Mouse (Mus musculus): ENCODE results near the gene 9530053A07Rik.
"Not testable (repeated sequence)": the region's sequence is repeated elsewhere in the genome, so short reads cannot be mapped to it uniquely, and the experiment has no call there.

Gene 9530053A07Rik

DNA sequence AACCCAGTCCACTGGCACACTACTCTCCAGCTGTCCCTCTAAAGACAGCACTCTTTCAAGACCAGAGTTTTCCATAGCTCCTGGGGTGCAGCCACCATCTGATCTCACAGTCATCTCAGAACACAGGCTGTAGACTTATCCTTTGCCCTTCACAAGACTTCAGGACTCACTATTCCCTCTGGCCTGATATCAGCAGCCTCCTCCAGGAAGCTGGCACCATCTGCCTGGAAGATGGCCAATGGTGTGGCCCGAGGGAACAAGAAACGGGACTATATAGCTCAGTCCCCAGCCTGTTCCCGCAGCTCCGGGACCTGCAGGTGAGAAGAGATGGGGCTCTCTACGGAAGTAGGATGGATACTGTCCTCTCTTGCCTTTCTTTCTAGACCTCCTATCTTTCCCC is at the start of gene 9530053A07Rik:
Gene 9530053A07Rik (plus strand): TSS at position 301 of the 400 bp plus-strand sequence.
- no peak for DNase-seq (ENCODE audit: low read depth)

- DNase-seq (ENCODE audit: low read depth) = no peak
Measured at GRCm38 (mm10) chr7:28084215-28084614, 45.1 kb upstream of the 9530053A07Rik start.

GRCm38 (mm10) chr7:28086236-28086635 is 43.0 kb upstream of the 9530053A07Rik start:
- DNase-seq (ENCODE audit: low read depth) = no peak

DNA sequence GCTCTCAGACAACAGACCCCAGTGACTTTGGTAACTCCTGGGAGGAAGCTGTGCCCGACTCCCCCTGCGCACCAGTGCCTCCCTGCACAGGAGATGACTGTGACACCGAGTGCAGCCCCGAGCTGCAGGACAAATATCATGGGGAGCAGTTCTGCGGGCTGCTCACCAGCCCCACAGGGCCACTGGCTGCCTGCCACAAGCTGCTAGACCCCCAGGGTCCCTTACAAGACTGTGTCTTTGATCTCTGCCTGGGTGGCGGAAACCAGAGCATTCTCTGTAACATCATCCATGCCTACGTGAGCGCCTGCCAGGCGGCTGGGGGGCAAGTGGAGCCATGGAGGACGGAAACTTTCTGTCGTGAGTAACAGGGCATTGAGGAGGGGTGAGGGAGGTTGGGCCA is 35.7 kb upstream of the 9530053A07Rik start:
- no peak for DNase-seq (ENCODE audit: low read depth)

DNA sequence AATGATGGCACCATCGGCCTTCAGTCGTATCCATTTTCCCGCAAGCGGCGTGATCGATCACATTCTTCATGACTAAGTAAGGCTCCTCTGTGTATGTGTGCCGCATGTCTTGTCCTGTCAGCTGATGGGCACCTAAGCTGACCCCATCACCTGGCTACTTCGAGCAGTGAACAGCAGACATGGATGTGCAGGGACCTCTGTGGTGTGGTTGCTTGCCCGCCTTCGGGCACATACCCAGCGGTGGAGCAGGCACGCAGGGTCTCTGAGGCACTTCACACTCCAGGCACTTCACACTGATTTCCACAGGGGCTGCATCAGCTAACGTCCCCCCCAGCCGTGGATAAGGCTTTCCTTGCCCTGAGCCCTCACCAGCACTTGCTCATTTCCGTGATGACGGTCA is 30.2 kb upstream of the 9530053A07Rik start:
- DNase-seq (ENCODE audit: low read depth) = no peak

DNA sequence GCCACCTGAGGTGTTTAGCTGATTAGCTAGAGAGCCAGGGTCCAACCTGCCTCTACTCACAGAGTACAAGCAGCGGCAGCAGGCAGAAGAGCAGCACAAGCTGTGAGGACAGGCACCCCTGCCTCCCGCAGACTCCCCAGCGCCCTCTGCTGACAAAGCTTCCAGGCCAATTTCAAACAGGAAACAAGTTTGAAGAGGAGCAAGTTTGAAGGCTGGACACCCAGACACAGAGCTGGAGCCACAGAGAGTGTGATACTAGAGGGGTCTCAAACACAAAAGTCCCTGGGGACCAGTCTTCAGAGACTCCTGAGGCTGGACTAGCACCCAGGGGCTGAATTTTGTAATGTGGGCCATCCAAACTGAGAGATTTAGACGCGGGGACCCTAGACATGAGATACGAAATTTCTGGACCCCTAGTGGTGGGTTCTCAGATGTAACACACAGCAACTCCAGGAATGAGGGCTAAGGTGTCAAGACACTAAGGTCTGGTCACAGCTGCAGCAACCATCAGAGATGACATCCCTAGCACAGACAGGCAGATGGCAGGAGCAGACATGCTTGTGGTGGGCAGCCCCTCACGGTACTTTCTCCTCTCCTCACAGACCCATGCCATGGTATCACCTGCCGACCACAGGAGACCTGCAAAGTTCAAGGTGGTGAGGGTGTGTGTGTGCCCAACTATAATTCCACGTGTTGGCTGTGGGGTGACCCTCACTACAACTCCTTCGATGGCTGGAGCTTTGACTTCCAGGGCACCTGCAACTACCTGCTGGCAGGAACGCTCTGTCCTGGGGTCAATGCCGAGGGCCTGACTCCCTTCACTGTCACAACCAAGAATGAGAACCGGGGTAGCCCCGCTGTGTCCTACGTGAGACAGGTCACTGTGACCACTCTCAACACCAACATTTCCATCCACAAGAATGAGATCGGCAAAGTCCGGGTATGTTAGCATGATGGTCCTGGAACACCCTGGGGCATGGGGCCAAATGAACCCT is 28.4 kb upstream of the 9530053A07Rik start:
- no peak for DNase-seq (ENCODE audit: low read depth)

DNA sequence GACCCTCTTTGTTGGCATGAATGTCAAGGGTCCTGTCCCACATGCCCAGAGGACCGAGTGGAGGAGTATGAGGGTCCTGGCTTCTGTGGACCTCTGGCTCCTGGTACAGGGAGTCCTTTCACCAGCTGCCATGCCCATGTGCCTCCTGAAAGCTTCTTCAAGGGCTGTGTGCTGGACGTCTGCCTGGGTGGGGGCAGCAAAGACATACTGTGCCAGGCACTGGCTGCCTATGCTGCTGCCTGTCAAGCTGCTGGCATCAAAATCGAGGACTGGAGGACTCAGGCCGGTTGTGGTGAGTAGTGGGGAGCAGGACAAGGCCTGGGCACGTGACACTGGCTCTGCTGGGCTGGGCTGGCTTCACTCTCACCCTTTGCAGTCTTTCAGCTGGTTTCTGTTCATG is 26.3 kb upstream of the 9530053A07Rik start:
- not testable (repeated sequence) for DNase-seq (ENCODE audit: low read depth)

GRCm38 (mm10) chr7:28104670-28105069 is 24.6 kb upstream of the 9530053A07Rik start:
- no peak for DNase-seq (ENCODE audit: low read depth)

DNA sequence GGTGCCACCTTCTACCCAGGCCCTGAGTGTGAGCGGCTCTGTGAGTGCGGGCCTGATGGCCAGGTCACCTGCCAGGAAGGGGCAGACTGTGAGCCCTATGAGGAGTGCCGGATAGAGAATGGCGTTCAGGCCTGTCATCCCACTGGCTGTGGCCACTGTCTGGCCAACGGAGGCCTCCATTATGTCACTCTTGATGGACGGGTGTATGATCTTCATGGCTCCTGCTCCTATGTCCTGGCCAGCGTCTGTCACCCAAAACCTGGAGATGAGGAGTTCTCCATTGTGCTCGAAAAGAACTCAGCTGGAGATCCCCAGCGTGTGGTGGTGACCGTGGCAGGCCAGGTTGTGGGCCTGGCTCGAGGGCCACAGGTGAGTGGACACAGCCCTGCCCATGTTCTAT is 23.0 kb upstream of the 9530053A07Rik start:
- DNase-seq (ENCODE audit: low read depth) = no peak

- DNase-seq (ENCODE audit: low read depth) = no peak
Measured at GRCm38 (mm10) chr7:28114648-28115047, 14.6 kb upstream of the 9530053A07Rik start.

GRCm38 (mm10) chr7:28137613-28138012 is 8.3 kb downstream of the 9530053A07Rik start:
- DNase-seq (ENCODE audit: low read depth) = no peak

DNA sequence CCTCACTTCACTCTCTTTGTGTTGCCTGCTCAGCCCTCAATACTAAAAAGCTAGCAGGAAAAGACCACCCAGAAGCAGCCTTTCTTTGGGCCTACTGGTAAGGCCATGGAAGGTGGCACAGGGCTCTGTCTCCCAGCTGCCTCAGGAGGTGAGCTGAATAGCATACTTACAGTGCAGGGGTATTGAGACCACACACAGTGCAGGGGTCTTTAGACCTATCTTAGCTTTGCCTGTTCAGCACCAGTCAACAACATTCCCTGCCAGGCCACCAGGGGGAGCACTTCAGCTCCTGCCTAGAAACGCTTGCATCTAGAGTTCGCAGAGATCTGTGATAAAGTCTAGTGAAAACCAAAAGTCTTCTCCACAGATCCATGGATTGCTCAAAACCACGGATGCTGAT is 19.0 kb downstream of the 9530053A07Rik start:
- no peak for DNase-seq (ENCODE audit: low read depth)

- DNase-seq (ENCODE audit: low read depth) = no peak
Measured at GRCm38 (mm10) chr7:28149841-28150240, 20.6 kb downstream of the 9530053A07Rik start.

DNA sequence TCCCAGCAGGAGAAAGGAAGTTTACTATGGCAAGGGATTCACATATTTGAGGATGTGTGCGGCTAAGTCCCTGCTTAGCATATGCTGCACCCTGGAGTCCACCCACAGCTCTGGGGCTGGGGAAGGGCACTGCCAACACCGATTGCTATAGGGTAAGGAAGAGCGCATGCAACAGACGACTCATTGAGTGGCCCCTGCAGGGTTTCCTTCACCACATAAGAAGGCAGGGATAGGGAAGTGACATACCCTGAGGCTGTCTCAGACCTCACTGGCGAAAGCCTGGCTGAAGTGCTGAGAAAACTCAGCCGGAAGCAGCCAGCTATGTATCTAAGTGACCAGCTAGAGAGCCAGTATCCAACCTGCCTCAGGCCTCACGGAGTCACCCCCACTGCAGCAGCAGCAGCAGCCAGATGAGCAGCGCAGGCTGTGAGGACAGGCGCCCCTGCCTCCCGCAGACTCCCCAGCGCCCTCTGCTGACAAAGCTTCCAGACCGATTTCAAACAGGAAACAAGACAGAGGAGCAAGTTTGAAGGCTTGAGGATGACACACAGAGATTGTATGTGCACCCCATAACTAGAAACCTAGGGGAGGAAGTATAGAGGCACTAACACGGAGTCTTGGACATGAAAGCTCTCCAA is 22.4 kb downstream of the 9530053A07Rik start:
- no peak for DNase-seq (ENCODE audit: low read depth)

GRCm38 (mm10) chr7:28153595-28153994 is 24.3 kb downstream of the 9530053A07Rik start:
- not testable (repeated sequence) for DNase-seq (ENCODE audit: low read depth)

- DNase-seq (ENCODE audit: low read depth) = no peak
Measured at GRCm38 (mm10) chr7:28159292-28159691, 30.0 kb downstream of the 9530053A07Rik start.

- DNase-seq (ENCODE audit: low read depth) = no peak
Measured at GRCm38 (mm10) chr7:28159893-28160292, 30.6 kb downstream of the 9530053A07Rik start.

DNA sequence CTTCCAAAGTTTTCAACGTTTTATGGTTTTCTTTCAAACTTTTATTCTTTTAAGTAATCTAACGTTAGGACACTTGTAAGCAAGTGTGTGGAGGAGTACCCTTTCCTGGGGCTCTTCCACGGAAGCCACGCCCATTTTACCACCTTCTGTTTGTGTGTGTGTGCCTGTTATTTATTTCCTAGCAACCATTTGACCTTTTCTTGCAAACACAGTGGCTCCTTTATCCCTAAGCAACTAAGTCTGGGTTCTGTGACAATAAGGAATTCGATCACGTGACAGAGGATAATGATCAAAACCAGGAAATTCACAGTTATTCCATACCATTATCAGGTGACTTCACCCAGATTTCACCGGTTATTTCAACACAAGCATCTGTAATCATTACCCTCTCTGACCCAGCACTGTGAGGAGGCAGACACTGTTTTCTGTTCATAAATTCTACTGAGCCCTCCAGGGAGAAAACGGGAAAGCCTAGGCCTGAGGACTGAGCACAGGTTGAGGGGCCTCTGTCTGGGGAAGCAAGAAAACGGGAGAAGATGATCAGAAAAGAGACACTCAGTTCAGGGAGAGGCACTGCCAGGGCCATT is 32.0 kb downstream of the 9530053A07Rik start:
- DNase-seq (ENCODE audit: low read depth) = no peak

GRCm38 (mm10) chr7:28165406-28165805 is 36.1 kb downstream of the 9530053A07Rik start:
- no peak for DNase-seq (ENCODE audit: low read depth)

DNA sequence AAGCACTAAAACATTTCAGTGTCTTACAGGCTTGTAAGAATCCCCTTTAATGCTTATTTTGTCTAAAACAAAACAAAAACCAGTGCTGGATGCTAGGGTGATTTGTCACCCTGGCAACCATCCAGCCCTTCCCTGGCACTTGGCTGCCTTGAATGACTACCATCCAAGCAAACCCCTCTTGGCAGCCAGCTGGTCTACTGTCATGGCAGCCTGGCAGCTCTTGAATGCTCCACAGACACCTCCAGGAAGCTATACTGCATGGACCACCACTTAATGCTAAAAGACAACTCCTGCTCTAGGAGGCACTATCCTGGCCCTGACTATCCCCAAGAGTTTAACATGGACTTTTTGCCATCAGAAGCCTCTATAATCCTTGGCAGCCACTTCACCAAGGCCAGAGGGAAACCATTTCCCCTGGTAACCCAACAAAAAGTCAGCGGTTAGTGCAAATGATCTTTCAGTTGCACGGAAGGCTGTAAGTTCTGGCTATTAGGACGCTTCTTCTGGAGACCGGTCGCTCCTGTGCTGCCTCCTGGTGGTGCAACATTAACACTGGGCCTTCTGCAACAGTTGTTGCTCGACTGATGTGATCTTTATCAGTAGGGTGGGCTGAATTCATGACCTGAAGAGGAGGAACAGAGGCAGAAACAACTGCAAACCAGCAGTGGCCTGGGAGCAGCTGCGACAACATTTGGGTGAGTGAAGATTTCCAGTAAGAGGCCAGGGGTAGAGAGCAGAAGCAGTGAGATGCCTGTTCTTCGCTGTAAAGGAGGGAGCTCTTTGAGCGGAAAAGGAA is 39.3 kb downstream of the 9530053A07Rik start:
- peak; percentile 61 for DNase-seq (ENCODE audit: low read depth)

DNA sequence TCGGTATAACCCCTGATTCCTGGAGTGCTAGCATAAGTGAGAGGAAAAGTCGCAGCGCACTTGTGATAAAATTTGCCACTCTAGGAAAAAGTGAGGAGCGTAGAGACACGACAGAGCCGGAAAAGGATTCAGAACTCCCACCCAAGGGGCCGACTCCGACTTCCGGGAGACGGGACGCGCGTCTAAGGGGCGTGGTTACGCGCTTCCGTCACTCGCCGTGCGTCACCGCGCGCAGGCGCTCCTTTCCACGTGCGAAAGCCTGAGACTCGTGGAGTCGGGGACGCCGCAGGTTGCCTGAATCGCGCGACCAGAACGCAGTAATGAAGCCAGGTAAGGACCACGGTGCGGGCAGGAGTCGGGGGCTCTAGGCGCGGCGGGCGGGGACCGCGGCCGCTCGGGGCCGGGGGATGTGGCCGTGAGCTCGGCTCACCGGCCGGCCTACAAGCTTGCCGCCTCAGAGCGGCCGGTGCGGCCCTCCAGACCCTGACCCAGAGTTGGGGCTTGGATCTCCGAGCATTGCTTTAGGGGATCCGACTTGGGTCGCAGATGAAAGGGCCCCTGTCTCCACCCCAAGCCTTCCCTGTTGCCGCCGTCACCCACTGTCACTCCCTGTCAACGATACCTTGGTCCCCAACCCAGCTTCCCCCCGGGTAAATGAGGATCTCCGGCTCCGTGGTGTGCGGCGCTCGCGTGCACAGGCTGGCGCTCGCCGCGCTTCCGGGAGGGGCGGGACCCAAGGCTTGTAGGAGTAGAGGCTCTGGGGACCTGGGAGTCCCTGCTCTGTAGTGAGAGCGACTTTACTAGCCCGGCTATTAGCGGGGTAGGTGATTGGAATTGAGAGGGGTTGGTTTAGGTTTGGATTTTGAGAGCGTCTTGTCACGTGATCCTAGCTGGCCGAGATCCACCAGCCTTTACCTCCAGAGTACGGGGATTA is 40.5 kb downstream of the 9530053A07Rik start, which contains the start of gene Fbl:
Gene Fbl (plus strand): TSS at position 222 of the 934 bp plus-strand sequence.
- DNase-seq (ENCODE audit: low read depth) = peak; percentile 80
